Mouse (Mus musculus) kidney, postnatal 0 days (tissue): ENCODE results near the gene Tmtc2. TPM values are rescaled to one million over a fixed set of nuclear protein-coding genes. Genes with fewer than 3 reads are reported as not detected.

ENCODE experiments used
- ATAC-seq: fragments of 200-750 bp; cut with Nextera tagmentation; replicated peaks from 2 replicates; pipeline ENCODE4 v1.8.0; 2017; ENCODE audit warnings: low read depth, moderate number of reproducible peaks, moderate TSS enrichment, moderate library complexity; ENCODE audit not compliant: low FRiP score
- DNase-seq: peaks from one replicate; pipeline ENCODE4 v3.0.0-alpha.2; 2016; ENCODE audit warnings: low spot score
- H3K27ac ChIP-seq: fragments of 300-500 bp; sonication (generic); 2 replicates; pipeline ENCODE4 v1.5.1; 2014; ENCODE audit warnings: mild to moderate bottlenecking
- H3K27me3 ChIP-seq: fragments of 300-500 bp; sonication (generic); 2 replicates; pipeline ENCODE4 v1.6.1; 2014; ENCODE audit warnings: low read length, mixed read lengths; ENCODE audit not compliant: insufficient read depth
- H3K36me3 ChIP-seq: fragments of 300-500 bp; sonication (generic); 2 replicates; pipeline ENCODE4 v1.6.1; 2014; ENCODE audit warnings: low read length, mixed read lengths; ENCODE audit not compliant: insufficient read depth
- H3K4me1 ChIP-seq: fragments of 300-500 bp; sonication (generic); replicated peaks from 2 replicates; pipeline ENCODE4 v1.6.1; 2014; ENCODE audit warnings: antibody characterized with exemption, low read length, mixed read lengths; ENCODE audit not compliant: insufficient read depth
- H3K4me2 ChIP-seq: fragments of 300-500 bp; sonication (generic); 2 replicates; pipeline ENCODE4 v1.6.1; 2014; ENCODE audit warnings: mild to moderate bottlenecking, low read length, moderate library complexity, mixed read lengths
- H3K4me3 ChIP-seq: fragments of 300-500 bp; sonication (generic); replicated peaks from 2 replicates; pipeline ENCODE4 v1.5.1; 2014; ENCODE audit warnings: low read depth, low read length
- H3K9ac ChIP-seq: fragments of 300-500 bp; sonication (generic); 2 replicates; pipeline ENCODE4 v1.6.1; 2014; ENCODE audit warnings: low read depth, low read length
- H3K9me3 ChIP-seq: fragments of 300-500 bp; sonication (generic); replicated peaks from 2 replicates; pipeline ENCODE4 v1.6.1; 2016; ENCODE audit warnings: low read length, inconsistent platforms, mixed read lengths
- CTCF ChIP-seq: IDR thresholded peaks from 2 replicates; pipeline ENCODE4 v1.5.1; 2016; ENCODE audit warnings: antibody characterized with exemption, low read depth, mild to moderate bottlenecking, moderate library complexity
- WGBS: fragments of 180-500 bp; shearing (Covaris S2); extraction: QIAGEN DNeasy Blood & Tissue Kit; methylation state at CpG from one replicate; pipeline ENCODE4 v1.1.7; 2014; 5-methylcytosine and 5-hydroxymethylcytosine counted together
- polyA plus RNA-seq: library from polyadenylated mRNA; unstranded; fragments of >200 nt; fragmentation: Nextera tagmentation; extraction: Ambion mirVana; gene quantifications from 2 replicates; pipeline ENCODE4 v1.2.1, GENCODE M21; 2015

Tmtc2 gene
- polyA plus RNA-seq, 1 experiment from 2014 or later = 5.2 TPM

DNA sequence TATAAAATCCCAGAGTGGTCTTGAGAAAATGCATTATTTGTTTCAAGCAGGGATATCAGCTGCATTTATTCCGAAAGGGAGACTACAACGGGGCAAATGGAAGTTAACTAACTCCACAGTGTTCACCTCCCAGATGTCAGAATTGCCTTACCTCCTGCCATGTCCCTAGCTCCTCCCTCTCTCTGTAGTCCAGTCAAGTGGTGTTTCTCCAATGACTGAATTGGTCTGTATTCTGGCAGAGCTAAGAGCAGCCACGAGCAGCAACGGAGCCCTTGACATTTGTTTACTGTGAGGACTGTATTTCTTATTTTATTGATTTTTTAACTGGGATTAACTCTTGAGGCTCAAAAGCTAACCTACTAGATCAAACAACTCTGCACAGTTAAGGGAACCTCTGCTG is 81.8 kb downstream of the Tmtc2 start:
- 33% methylated on average over 4 of the region's 4 CpGs for WGBS
- no peak overlapping the region for H3K9ac ChIP-seq
- ATAC-seq = no peak
- no peaks in the 10 kb centered on the region for H3K4me1 ChIP-seq
- no peak overlapping the region for H3K27ac ChIP-seq
- no peak overlapping the region for H3K4me2 ChIP-seq
- no peaks in the 10 kb centered on the region for H3K27me3 ChIP-seq
- no peak overlapping the region for H3K4me3 ChIP-seq
- no peaks in the 10 kb centered on the region for H3K36me3 ChIP-seq
- DNase-seq = no peak
- no peaks in the 10 kb centered on the region for H3K9me3 ChIP-seq
- no peak for TF ChIP-seq CTCF

DNA sequence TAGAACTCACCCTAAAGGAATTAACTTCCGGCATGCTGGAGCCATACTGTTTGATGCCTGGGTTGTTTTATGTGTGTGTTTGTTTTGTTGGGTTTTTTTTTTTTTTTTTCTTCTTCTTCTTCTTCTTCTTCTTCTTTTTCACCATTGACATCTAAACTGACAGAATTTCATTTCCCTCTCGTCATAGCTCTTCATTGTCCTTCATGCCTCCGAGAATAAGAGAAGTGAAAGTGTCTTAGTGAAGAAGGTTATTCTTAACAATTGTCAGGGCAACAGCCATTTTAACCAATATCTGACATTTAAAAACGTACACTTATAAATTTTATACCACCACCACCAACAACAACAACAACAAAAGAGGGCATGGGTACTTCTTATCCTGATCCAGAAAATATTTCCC is 83.5 kb downstream of the Tmtc2 start:
- H3K9ac ChIP-seq = no peak overlapping the region
- no peak overlapping the region for H3K4me3 ChIP-seq
- H3K36me3 ChIP-seq = no peaks in the 10 kb centered on the region
- no peaks in the 10 kb centered on the region for H3K27me3 ChIP-seq
- no peak overlapping the region for H3K27ac ChIP-seq
- H3K4me1 ChIP-seq = no peaks in the 10 kb centered on the region
- H3K9me3 ChIP-seq = no peaks in the 10 kb centered on the region
- no peak for TF ChIP-seq CTCF
- DNase-seq (no peak), ATAC-seq (no peak)
- H3K4me2 ChIP-seq = no peak overlapping the region
- WGBS = 61% methylated on average over 4 of the region's 4 CpGs

- no peaks in the 10 kb centered on the region for H3K36me3 ChIP-seq
- no peak overlapping the region for H3K4me3 ChIP-seq
- H3K27ac ChIP-seq = no peak overlapping the region
- peak; percentile 91 for ATAC-seq
- no peaks in the 10 kb centered on the region for H3K4me1 ChIP-seq
- H3K4me2 ChIP-seq = peak overlapping the region; percentile 25; the same call in 1 of the 2 replicates
- H3K9ac ChIP-seq = no peak overlapping the region
- DNase-seq = peak; percentile 79
- H3K9me3 ChIP-seq = no peaks in the 10 kb centered on the region
- TF ChIP-seq CTCF = no peak
- WGBS = 50% methylated on average over 14 of the region's 14 CpGs
- H3K27me3 ChIP-seq = no peaks in the 10 kb centered on the region
These were observed 84.1 kb downstream of the Tmtc2 start for GRCm38 (mm10) chr10:105489970-105490735.

DNA sequence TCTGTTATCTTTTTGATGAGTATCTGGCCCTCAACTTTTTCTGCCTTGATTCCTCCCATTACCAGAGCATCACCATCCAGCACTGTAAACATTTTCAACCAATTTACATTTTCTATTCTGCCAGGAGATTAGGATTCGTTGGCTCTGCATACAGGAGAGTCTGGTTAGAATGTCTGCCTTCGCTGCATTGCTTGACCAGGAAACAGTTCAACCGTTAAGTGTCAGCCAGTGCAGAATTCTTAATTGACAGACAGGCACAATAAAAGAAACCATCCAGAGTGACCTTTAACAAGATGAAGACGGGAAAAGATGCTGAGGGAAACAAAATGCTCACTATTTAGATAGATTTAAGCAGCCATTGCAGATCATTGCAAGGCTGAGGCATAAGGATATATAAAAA is 87.3 kb downstream of the Tmtc2 start:
- Histone ChIP-seq H3K27me3 (no peaks in the 10 kb centered on the region), H3K4me1 (no peaks in the 10 kb centered on the region), H3K4me2 (no peak overlapping the region), H3K27ac (no peak overlapping the region), H3K4me3 (no peak overlapping the region), H3K9ac (no peak overlapping the region), H3K36me3 (no peaks in the 10 kb centered on the region), H3K9me3 (no peaks in the 10 kb centered on the region)
- ATAC-seq (no peak), DNase-seq (no peak)
- TF ChIP-seq CTCF = no peak
- 35% methylated on average over 4 of the region's 4 CpGs for WGBS

DNA sequence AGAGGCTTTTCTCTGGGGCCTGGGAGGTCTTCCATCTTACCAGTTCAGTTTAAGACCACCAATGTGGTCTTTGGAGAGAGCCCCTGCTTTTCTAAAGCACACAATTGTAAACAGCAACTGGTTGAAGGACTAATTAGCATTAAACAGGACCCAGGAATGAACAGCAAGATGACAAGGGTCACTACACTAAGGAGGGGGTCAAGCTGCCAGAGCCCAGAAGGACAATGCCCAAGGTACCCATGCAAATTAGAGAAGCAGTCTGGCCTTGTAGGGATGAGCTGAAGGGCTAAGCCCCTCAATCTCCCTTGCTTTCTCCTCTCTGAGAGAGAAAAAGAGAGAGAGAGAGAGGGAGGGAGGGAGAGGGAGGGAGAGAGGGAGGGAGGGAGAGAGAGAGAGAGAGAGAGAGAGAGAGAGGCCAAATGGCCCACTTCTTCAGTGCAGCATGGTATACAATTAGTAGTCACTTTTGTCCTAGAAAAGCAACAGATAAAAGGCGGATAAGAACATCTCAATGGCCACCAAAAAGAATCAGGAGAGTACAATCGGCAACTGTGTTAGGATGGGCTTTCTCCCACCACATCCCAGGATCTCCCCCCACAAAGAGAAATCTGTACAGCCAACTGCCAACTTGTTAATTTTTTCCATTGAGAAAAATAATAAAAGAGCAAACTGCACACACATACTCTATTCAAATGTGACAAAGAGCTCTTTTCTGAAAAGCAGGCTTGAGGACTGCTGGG is 89.7 kb downstream of the Tmtc2 start:
- H3K27me3 ChIP-seq = no peaks in the 10 kb centered on the region
- WGBS = 82% methylated on average over 2 of the region's 2 CpGs
- no peak overlapping the region for H3K4me2 ChIP-seq
- DNase-seq = no peak
- no peaks in the 10 kb centered on the region; the same call in 1 of the 2 replicates for H3K4me1 ChIP-seq
- H3K9me3 ChIP-seq = no peaks in the 10 kb centered on the region
- TF ChIP-seq CTCF = no peak
- no peak overlapping the region for H3K4me3 ChIP-seq
- no peaks in the 10 kb centered on the region for H3K36me3 ChIP-seq
- no peak overlapping the region for H3K9ac ChIP-seq
- ATAC-seq = no peak
- no peak overlapping the region for H3K27ac ChIP-seq

GRCm38 (mm10) chr10:105479771-105480170 is 94.5 kb downstream of the Tmtc2 start:
- H3K4me3 ChIP-seq = no peak overlapping the region
- no peaks in the 10 kb centered on the region for H3K9me3 ChIP-seq
- 17% methylated on average over 11 of the region's 11 CpGs for WGBS
- DNase-seq (peak; percentile 53), ATAC-seq (no peak)
- H3K4me1 ChIP-seq = no peaks in the 10 kb centered on the region; the same call in 1 of the 2 replicates
- H3K9ac ChIP-seq = no peak overlapping the region
- H3K4me2 ChIP-seq = peak overlapping the region; percentile 38
- no peak overlapping the region for H3K27ac ChIP-seq
- TF ChIP-seq CTCF = no peak
- H3K27me3 ChIP-seq = no peaks in the 10 kb centered on the region
- H3K36me3 ChIP-seq = no peaks in the 10 kb centered on the region
